Mouse (Mus musculus) lung, adult 2 months (tissue): ENCODE results near the gene Iqcd.

ENCODE experiments used
- CTCF ChIP-seq: fragments of 200-500 bp; IDR thresholded peaks from 2 replicates; pipeline ENCODE4 v1.5.1; 2011; ENCODE audit warnings: mild to moderate bottlenecking, low read length, control low read depth; ENCODE audit not compliant: insufficient read depth
- POLR2A ChIP-seq: fragments of 200-500 bp; IDR thresholded peaks from 2 replicates; pipeline ENCODE4 v1.6.1; 2011; ENCODE audit warnings: low read depth, mild to moderate bottlenecking, control low read depth, low read length, borderline replicate concordance; ENCODE audit errors: extremely low read depth

DNA sequence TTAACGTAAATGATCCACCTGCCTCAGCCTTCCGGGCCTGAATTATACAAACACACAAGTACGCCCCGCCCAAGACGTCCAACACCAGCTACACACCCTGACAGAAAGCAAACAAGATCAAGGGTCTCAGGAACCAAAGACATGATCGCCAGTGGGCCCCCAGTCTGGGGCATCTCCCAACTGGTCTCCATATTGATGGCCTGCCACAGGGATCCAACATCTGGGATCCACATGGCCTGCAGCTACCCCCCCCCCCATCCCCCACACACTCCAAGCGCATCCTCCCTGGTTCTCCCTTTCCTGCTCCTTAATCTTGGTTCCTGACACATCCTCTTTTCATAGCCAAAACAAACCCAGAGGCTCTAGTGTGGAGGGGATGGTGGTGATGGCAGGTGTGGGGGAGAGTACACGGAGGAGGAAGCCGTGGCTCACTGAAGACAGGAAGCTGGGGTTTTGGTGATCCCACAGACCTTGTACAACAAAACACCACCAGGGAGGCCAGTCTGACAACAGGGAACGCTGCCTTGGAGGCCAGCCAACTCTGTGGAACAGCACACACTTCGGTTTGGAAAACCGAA, 10.2 kb upstream of the Iqcd start:
- TF ChIP-seq CTCF (no peak), POLR2A (no peak)
